Mouse (Mus musculus): ENCODE results near the gene Ctdspl. TPM values are rescaled to one million over a fixed set of nuclear protein-coding genes. Genes with fewer than 3 reads are reported as not detected.
A peak's percentile ranks its signal among the peaks of the same experiment; 100 is the strongest.

Ctdspl gene
- polyA plus RNA-seq, 1 experiment: 8.1 TPM

GRCm38 (mm10) chr9:118973566-118973965, 47.3 kb downstream of the Ctdspl start:
- peaks cover 4% of the 10 kb centered on the region for H3K4me1 ChIP-seq (ENCODE audit: control insufficient read depth, insufficient read depth, low read length)
- H3K27ac ChIP-seq (ENCODE audit: control insufficient read depth, insufficient read depth, low read depth, low read length): 0 out of 2 replicates have a peak overlapping the region, but pooled peaks have one; percentile 22
- TF ChIP-seq CTCF (IDR thresholded peaks at IDR 0.05; ENCODE audit: control insufficient read depth, insufficient read depth, insufficient replicate concordance, low read depth, low read length): no peak
- no peak for TF ChIP-seq POLR2A (IDR thresholded peaks at IDR 0.05; ENCODE audit: control insufficient read depth, low read depth, low read length)
- H3K4me3 ChIP-seq (ENCODE audit: control insufficient read depth, low read depth, low read length): no peak overlapping the region
- H3K27me3 ChIP-seq (ENCODE audit: control insufficient read depth, insufficient read depth, low read length): no peaks in the 10 kb centered on the region
- no peaks in the 10 kb centered on the region for H3K36me3 ChIP-seq (ENCODE audit: control insufficient read depth, insufficient read depth, low read length)

GRCm38 (mm10) chr9:118974148-118974547, 47.9 kb downstream of the Ctdspl start:
- no peaks in the 10 kb centered on the region for H3K36me3 ChIP-seq (ENCODE audit: control insufficient read depth, insufficient read depth, low read length)
- H3K27ac ChIP-seq (ENCODE audit: control insufficient read depth, insufficient read depth, low read depth, low read length): peak overlapping the region; percentile 22; the same call in 1 of the 2 replicates
- H3K27me3 ChIP-seq (ENCODE audit: control insufficient read depth, insufficient read depth, low read length): no peaks in the 10 kb centered on the region
- TF ChIP-seq CTCF (IDR thresholded peaks at IDR 0.05; ENCODE audit: control insufficient read depth, insufficient read depth, insufficient replicate concordance, low read depth, low read length) (no peak), POLR2A (IDR thresholded peaks at IDR 0.05; ENCODE audit: control insufficient read depth, low read depth, low read length) (no peak)
- H3K4me3 ChIP-seq (ENCODE audit: control insufficient read depth, low read depth, low read length): no peak overlapping the region
- H3K4me1 ChIP-seq (ENCODE audit: control insufficient read depth, insufficient read depth, low read length): peaks cover 4% of the 10 kb centered on the region

GRCm38 (mm10) chr9:118975211-118975671, 49.0 kb downstream of the Ctdspl start:
- Histone ChIP-seq H3K4me3 (ENCODE audit: control insufficient read depth, low read depth, low read length) (no peak overlapping the region), H3K27me3 (ENCODE audit: control insufficient read depth, insufficient read depth, low read length) (no peaks in the 10 kb centered on the region), H3K4me1 (ENCODE audit: control insufficient read depth, insufficient read depth, low read length) (peaks cover 5% of the 10 kb centered on the region), H3K36me3 (ENCODE audit: control insufficient read depth, insufficient read depth, low read length) (no peaks in the 10 kb centered on the region), H3K27ac (ENCODE audit: control insufficient read depth, insufficient read depth, low read depth, low read length) (peak overlapping the region; percentile 56)
- TF ChIP-seq CTCF (IDR thresholded peaks at IDR 0.05; ENCODE audit: control insufficient read depth, insufficient read depth, insufficient replicate concordance, low read depth, low read length) (no peak), POLR2A (IDR thresholded peaks at IDR 0.05; ENCODE audit: control insufficient read depth, low read depth, low read length) (no peak)

- peak overlapping the region; percentile 62 for H3K27ac ChIP-seq (ENCODE audit: control insufficient read depth, insufficient read depth, low read depth, low read length)
- TF ChIP-seq POLR2A (IDR thresholded peaks at IDR 0.05; ENCODE audit: control insufficient read depth, low read depth, low read length) (no peak), CTCF (IDR thresholded peaks at IDR 0.05; ENCODE audit: control insufficient read depth, insufficient read depth, insufficient replicate concordance, low read depth, low read length) (no peak)
Measured at GRCm38 (mm10) chr9:118975758-118976157, 49.5 kb downstream of the Ctdspl start.

GRCm38 (mm10) chr9:118976561-118976960, 50.3 kb downstream of the Ctdspl start:
- Histone ChIP-seq H3K4me1 (ENCODE audit: control insufficient read depth, insufficient read depth, low read length) (peaks cover 6% of the 10 kb centered on the region), H3K27me3 (ENCODE audit: control insufficient read depth, insufficient read depth, low read length) (no peaks in the 10 kb centered on the region), H3K4me3 (ENCODE audit: control insufficient read depth, low read depth, low read length) (no peak overlapping the region), H3K27ac (ENCODE audit: control insufficient read depth, insufficient read depth, low read depth, low read length) (no peak overlapping the region), H3K36me3 (ENCODE audit: control insufficient read depth, insufficient read depth, low read length) (no peaks in the 10 kb centered on the region)
- TF ChIP-seq CTCF (IDR thresholded peaks at IDR 0.05; ENCODE audit: control insufficient read depth, insufficient read depth, insufficient replicate concordance, low read depth, low read length) (no peak), POLR2A (IDR thresholded peaks at IDR 0.05; ENCODE audit: control insufficient read depth, low read depth, low read length) (no peak)

More at GRCm38 (mm10) chr9:118975758-118976157, 49.5 kb downstream of the Ctdspl start:
- H3K36me3 ChIP-seq (ENCODE audit: control insufficient read depth, insufficient read depth, low read length): no peaks in the 10 kb centered on the region
- H3K27me3 ChIP-seq (ENCODE audit: control insufficient read depth, insufficient read depth, low read length): no peaks in the 10 kb centered on the region
- H3K4me1 ChIP-seq (ENCODE audit: control insufficient read depth, insufficient read depth, low read length): peaks cover 6% of the 10 kb centered on the region
- no peak overlapping the region for H3K4me3 ChIP-seq (ENCODE audit: control insufficient read depth, low read depth, low read length)

- TF ChIP-seq CTCF (IDR thresholded peaks at IDR 0.05; ENCODE audit: control insufficient read depth, insufficient read depth, insufficient replicate concordance, low read depth, low read length): no peak
- TF ChIP-seq POLR2A (IDR thresholded peaks at IDR 0.05; ENCODE audit: control insufficient read depth, low read depth, low read length): no peak
- Histone ChIP-seq H3K27ac (ENCODE audit: control insufficient read depth, insufficient read depth, low read depth, low read length) (no peak overlapping the region), H3K27me3 (ENCODE audit: control insufficient read depth, insufficient read depth, low read length) (no peaks in the 10 kb centered on the region), H3K4me3 (ENCODE audit: control insufficient read depth, low read depth, low read length) (no peak overlapping the region), H3K4me1 (ENCODE audit: control insufficient read depth, insufficient read depth, low read length) (peaks cover 6% of the 10 kb centered on the region), H3K36me3 (ENCODE audit: control insufficient read depth, insufficient read depth, low read length) (no peaks in the 10 kb centered on the region)
Measured at GRCm38 (mm10) chr9:118977425-118977824, 51.2 kb downstream of the Ctdspl start.

- peaks cover 4% of the 10 kb centered on the region for H3K4me1 ChIP-seq (ENCODE audit: control insufficient read depth, insufficient read depth, low read length)
- peak overlapping the region; percentile 80 for H3K27ac ChIP-seq (ENCODE audit: control insufficient read depth, insufficient read depth, low read depth, low read length)
- no peaks in the 10 kb centered on the region for H3K27me3 ChIP-seq (ENCODE audit: control insufficient read depth, insufficient read depth, low read length)
- H3K4me3 ChIP-seq (ENCODE audit: control insufficient read depth, low read depth, low read length): peak overlapping the region; percentile 39
- H3K36me3 ChIP-seq (ENCODE audit: control insufficient read depth, insufficient read depth, low read length): no peaks in the 10 kb centered on the region
- TF ChIP-seq POLR2A (IDR thresholded peaks at IDR 0.05; ENCODE audit: control insufficient read depth, low read depth, low read length) (no peak), CTCF (IDR thresholded peaks at IDR 0.05; ENCODE audit: control insufficient read depth, insufficient read depth, insufficient replicate concordance, low read depth, low read length) (no peak)
Measured at GRCm38 (mm10) chr9:118980411-118980823, 54.2 kb downstream of the Ctdspl start.

All from testis, adult 2 months (tissue).